Mouse (Mus musculus): ENCODE results near the gene Abi3. TPM values are rescaled to one million over a fixed set of nuclear protein-coding genes. Genes with fewer than 3 reads are reported as not detected.
"Not testable (repeated sequence)": the region's sequence is repeated elsewhere in the genome, so short reads cannot be mapped to it uniquely, and the experiment has no call there.

The Abi3 gene
- polyA plus RNA-seq (2015; fragmentation: Nextera tagmentation; extraction: Ambion mirVana): 17.0 and 17.3 TPM in 2 replicates

DNA sequence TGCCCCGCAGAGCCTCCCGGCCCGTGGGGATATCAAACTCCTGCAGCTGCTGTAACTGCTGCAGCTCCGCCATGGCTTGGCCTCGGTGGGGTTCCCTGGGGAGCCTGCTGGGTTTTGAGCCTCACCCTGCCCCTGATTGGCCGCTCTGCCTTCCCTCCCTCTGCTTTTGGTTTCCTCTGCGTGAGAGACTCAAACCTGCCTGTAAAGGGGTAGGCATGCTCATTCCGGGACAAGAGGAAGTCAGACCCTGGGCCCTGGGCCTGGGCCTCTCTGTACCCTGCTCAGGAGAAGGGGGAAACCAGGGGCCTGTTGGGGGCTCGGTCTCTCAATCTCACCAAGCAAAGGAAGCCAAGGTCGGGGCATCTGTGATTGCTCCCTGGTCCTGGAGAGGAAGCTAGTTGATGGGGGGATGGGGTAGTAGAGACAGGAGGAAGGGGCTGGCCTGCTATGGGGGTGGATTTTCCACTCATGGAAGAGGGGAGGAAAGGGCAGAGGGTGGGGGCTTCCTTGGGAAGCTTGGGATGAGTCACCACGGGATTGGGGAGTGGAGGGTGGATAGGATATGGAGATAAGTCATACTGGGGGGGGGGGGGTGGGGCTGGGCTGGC is at the start of gene Abi3:
Gene Abi3 (minus strand): TSS at position 403 of the 608 bp plus-strand sequence.
- H3K4me2 ChIP-seq: peak within 1 kb of the TSS; percentile 64
- 12% methylated on average over 11 of the region's 11 CpGs for WGBS
- peaks cover 28% of the 10 kb centered on the region for H3K4me1 ChIP-seq
- H3K36me3 ChIP-seq: no peaks in the 10 kb centered on the region
- H3K9ac ChIP-seq: peak within 1 kb of the TSS; percentile 77
- ATAC-seq (ENCODE audit: extremely low read depth, insufficient number of reproducible peaks, low FRiP score, low TSS enrichment): peak; percentile 47; the same call in 1 of the 2 replicates
- peak within 1 kb of the TSS; percentile 85 for H3K27ac ChIP-seq (replicated peaks)
- H3K4me3 ChIP-seq: peak within 1 kb of the TSS; percentile 54
- peaks cover 29% of the 10 kb centered on the region; the same call in 1 of the 2 replicates for H3K27me3 ChIP-seq (replicated peaks)
- H3K9me3 ChIP-seq: no peaks in the 10 kb centered on the region

DNA sequence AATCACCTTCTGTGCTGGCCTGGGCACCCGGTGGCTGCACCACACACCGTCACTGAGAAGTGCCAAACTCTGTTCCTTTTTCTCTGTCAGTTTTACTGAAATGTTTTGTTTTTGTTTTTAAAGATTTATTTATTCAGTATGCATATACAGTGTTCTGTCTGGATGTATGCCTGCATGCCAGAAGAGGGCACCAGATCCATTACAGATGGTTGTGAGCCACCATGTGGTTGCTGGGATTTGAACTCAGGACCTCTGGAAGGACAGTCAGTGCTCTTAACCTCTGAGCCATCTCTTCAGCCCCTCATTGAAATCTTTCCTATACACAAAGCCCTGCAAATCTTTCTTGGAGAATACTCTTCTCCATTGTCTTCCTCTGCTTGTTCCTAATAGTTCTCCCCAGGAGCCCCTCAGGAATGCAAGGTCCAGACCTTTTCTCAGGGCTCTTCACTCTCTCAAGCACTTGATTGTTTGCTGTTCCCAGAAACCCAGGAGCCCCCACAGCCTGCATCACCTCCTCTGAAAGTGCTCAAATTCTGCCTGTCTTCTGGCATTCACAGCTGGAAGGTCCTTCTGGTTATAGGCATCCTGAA is 48.3 kb upstream of the Abi3 start:
- no peak overlapping the region for H3K4me2 ChIP-seq
- ATAC-seq (ENCODE audit: extremely low read depth, insufficient number of reproducible peaks, low FRiP score, low TSS enrichment): no peak
- no peaks in the 10 kb centered on the region for H3K27me3 ChIP-seq (replicated peaks)
- no peaks in the 10 kb centered on the region for H3K36me3 ChIP-seq
- H3K4me1 ChIP-seq: no peaks in the 10 kb centered on the region
- no peak overlapping the region for H3K27ac ChIP-seq (replicated peaks)
- no peak overlapping the region for H3K4me3 ChIP-seq
- 60% methylated on average over 2 of the region's 2 CpGs for WGBS
- H3K9ac ChIP-seq: no peak overlapping the region
- peaks cover 9% of the 10 kb centered on the region; the same call in 1 of the 2 replicates for H3K9me3 ChIP-seq

DNA sequence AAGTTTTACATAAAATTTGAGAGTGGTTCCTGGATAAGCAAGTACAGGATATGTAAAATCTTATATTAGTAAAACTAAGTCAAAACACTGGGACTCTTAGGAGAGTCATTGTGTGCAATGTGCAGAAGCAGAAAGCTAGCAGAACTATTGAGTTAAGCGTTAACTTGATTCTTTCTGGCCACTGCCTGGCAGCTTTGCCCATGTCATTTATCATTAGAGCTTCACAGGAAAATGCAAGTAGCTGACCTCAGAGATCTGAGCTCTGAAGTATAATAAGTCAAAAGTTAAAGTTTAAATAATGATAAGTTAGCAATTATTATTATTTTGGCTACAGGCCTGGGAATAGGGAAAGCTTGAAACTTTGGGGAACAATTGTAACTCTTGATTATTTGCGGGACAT is 37.6 kb upstream of the Abi3 start:
- 69% methylated on average over 2 of the region's 2 CpGs for WGBS
- not testable (repeated sequence) for ATAC-seq (ENCODE audit: extremely low read depth, insufficient number of reproducible peaks, low FRiP score, low TSS enrichment)

DNA sequence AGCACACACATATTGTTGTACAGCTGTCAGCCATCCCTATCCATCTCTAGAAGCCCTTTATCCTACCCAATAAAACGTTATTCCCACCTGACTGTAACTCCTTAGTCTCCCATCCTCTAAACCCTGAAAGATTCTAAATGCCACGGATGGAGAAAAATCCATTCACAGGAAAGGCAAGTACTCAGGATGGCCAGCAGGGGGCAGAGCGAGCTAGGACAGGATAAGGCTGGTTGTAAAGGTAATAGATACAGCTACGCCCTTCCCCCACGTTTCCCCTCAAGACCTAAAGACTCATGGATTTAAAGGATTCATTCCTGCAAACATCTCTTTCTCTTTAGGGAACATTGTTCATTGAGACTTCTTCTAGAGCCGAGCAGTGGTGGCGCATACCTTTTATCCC is 34.0 kb upstream of the Abi3 start:
- Histone ChIP-seq H3K36me3 (no peaks in the 10 kb centered on the region), H3K4me2 (peak overlapping the region; percentile 30; the same call in 1 of the 2 replicates), H3K27me3 (replicated peaks) (peaks cover 9% of the 10 kb centered on the region), H3K4me3 (no peak overlapping the region), H3K27ac (replicated peaks) (no peak overlapping the region), H3K9ac (no peak overlapping the region), H3K4me1 (no peaks in the 10 kb centered on the region), H3K9me3 (no peaks in the 10 kb centered on the region)
- no peak for ATAC-seq (ENCODE audit: extremely low read depth, insufficient number of reproducible peaks, low FRiP score, low TSS enrichment)
- WGBS: 21% methylated on average over 7 of the region's 7 CpGs

More for the DNA sequence above, 37.6 kb upstream of the Abi3 start:
- not testable (repeated sequence) for H3K9me3 ChIP-seq; H3K36me3 ChIP-seq; H3K27ac ChIP-seq (replicated peaks); H3K9ac ChIP-seq; H3K4me1 ChIP-seq; H3K4me3 ChIP-seq; H3K4me2 ChIP-seq
- peaks cover 18% of the 10 kb centered on the region for H3K27me3 ChIP-seq (replicated peaks)

DNA sequence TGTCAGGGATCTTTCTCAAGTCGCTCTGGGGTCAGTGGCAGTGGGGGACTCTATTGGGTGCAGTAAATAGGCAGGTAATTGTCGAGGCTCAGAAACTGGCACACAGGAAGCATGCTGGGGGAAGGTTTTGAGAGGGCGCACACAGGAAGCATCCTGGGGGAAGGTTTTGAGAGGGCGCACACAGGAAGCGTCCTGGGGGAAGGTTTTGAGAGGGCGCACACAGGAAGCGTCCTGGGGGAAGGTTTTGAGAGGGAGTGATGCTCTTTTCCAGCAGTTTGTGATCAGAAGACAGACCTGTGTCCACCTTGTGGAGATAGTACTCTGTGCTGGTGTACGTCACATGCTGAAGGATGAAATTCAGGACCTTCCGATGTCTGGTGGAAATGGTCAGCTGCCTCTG is 33.5 kb upstream of the Abi3 start:
- H3K9me3 ChIP-seq: no peaks in the 10 kb centered on the region
- H3K27ac ChIP-seq (replicated peaks): no peak overlapping the region
- no peaks in the 10 kb centered on the region for H3K36me3 ChIP-seq
- ATAC-seq (ENCODE audit: extremely low read depth, insufficient number of reproducible peaks, low FRiP score, low TSS enrichment): no peak
- no peaks in the 10 kb centered on the region for H3K4me1 ChIP-seq
- H3K27me3 ChIP-seq (replicated peaks): peaks cover 7% of the 10 kb centered on the region; the same call in 1 of the 2 replicates
- peak overlapping the region; percentile 30; the same call in 1 of the 2 replicates for H3K4me2 ChIP-seq
- no peak overlapping the region for H3K9ac ChIP-seq
- H3K4me3 ChIP-seq: no peak overlapping the region
- WGBS: 17% methylated on average over 9 of the region's 9 CpGs

DNA sequence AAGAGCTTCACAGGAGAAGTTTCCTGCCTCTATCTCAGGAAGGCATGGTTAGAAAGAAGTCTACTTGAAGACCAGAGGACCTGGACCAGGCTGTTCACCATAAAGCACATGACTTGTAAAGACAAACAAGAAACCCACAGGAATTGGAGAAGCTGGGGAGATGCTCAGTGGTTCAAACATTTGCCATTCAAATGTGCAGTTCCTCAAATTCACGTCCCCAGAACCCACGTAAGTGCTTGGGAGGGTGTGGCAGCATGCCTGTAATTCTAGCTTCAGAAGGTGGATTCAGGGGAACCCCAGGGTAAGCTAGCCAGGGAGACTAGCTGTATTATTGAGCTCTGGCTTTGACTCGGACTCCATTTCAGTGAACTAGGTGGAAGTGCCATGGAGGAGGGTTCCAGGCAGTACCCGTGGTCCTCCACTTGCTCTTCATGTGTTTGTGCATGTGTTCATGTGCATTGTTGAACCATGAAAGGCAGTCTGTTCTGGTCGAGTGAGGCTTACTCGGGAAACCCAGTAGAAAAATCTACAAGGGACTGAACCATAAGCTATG is 27.7 kb upstream of the Abi3 start:
- no peaks in the 10 kb centered on the region for H3K36me3 ChIP-seq
- no peaks in the 10 kb centered on the region for H3K9me3 ChIP-seq
- ATAC-seq (ENCODE audit: extremely low read depth, insufficient number of reproducible peaks, low FRiP score, low TSS enrichment): no peak
- no peaks in the 10 kb centered on the region for H3K4me1 ChIP-seq
- H3K9ac ChIP-seq: no peak overlapping the region
- no peak overlapping the region for H3K4me3 ChIP-seq
- peaks cover 7% of the 10 kb centered on the region for H3K27me3 ChIP-seq (replicated peaks)
- no peak overlapping the region for H3K4me2 ChIP-seq
- no peak overlapping the region for H3K27ac ChIP-seq (replicated peaks)
- WGBS: 64% methylated on average over 6 of the region's 6 CpGs

DNA sequence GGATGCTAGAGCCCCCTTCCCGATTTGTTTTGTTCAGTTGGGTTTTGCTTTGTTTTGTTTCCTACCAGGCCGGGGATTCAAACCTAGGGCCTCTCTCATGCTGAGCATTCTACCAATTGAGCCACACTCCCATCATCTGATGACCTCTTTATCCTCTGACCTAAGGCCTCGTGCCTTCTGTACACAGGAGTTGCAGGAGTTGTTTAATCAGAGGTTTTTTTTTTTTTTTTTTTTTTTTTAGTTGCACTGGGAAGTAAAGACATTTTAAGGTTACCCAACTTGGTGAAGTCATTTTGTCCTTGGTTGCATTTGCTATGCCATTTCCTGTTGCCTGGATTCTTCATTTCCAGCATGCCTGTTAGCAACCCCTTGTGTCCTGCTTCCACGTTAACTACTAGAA is 27.2 kb upstream of the Abi3 start:
- no peak for ATAC-seq (ENCODE audit: extremely low read depth, insufficient number of reproducible peaks, low FRiP score, low TSS enrichment)
- 65% methylated on average over 4 of the region's 4 CpGs for WGBS
- no peak overlapping the region for H3K4me3 ChIP-seq

DNA sequence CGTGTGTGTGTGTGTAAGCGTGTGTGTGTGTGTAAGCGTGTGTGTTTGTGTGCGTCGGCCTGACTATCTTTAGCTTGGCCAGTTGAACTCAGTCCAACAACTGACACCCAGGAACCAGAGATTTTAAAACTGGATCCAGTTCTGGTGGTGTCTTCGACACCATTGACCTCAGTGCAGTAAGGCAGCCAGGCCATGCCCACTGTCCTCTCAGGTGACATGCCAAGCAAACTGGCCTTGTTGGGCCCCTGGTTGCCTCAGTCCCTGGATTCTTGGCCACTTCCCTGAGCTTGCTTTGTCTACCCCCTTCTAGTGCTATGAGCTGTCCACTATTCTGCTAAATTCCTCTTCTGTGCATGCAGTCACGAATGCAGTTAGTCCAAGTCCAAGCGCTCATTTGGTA is 19.1 kb upstream of the Abi3 start:
- 83% methylated on average over 8 of the region's 8 CpGs for WGBS

More for the DNA sequence above, 27.2 kb upstream of the Abi3 start:
- Histone ChIP-seq H3K4me2 (no peak overlapping the region), H3K9me3 (no peaks in the 10 kb centered on the region), H3K27me3 (replicated peaks) (peaks cover 7% of the 10 kb centered on the region), H3K9ac (no peak overlapping the region), H3K4me1 (no peaks in the 10 kb centered on the region), H3K27ac (replicated peaks) (no peak overlapping the region), H3K36me3 (no peaks in the 10 kb centered on the region)

DNA sequence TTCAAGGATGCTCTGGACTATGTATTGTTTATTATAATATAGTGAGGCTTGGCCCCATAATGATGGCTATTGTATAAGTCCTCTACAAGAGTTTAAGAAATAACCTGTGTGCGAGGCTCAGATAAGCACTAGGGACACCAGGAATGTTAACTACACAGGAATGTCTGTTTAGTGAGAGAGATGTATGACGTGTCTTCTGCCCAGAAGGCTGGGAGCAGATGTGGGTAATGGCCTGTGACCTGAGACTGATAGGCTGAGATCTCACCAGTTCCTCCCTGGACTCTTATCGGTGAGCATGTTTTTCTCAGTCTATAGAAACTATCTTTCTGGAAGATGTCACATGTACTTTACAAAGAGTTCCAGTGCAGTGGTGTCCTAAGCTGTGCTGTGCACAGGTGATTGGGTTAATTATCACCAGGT is 17.8 kb upstream of the Abi3 start:
- peak overlapping the region; percentile 94 for H3K27ac ChIP-seq (replicated peaks)
- H3K9me3 ChIP-seq: no peaks in the 10 kb centered on the region
- 12% methylated on average over 3 of the region's 3 CpGs for WGBS

More for the DNA sequence above, 19.1 kb upstream of the Abi3 start:
- H3K4me1 ChIP-seq: peaks cover 15% of the 10 kb centered on the region
- no peak overlapping the region for H3K27ac ChIP-seq (replicated peaks)
- no peaks in the 10 kb centered on the region for H3K9me3 ChIP-seq
- no peaks in the 10 kb centered on the region for H3K27me3 ChIP-seq (replicated peaks)
- no peak overlapping the region for H3K4me2 ChIP-seq
- no peaks in the 10 kb centered on the region for H3K36me3 ChIP-seq
- H3K4me3 ChIP-seq: no peak overlapping the region
- no peak for ATAC-seq (ENCODE audit: extremely low read depth, insufficient number of reproducible peaks, low FRiP score, low TSS enrichment)
- H3K9ac ChIP-seq: no peak overlapping the region

DNA sequence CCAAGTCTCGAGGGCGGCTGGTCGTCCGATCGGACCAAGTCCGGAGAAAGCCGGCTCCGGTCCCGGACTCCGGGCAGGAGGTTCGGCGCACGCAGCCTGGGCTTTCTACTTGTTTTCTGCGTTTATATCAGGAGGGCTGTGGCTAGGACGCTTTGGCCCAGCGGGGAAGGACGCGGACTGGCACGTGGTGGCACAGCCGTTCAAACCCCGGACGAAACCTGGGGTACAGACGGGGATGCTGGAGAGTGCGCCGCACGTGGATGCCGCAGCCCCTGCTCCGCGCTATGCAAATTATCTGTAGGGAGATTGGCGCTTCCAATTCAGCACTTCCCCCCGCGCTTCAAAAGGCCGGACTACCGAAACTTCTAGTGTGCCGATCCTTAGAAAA is 17.2 kb upstream of the Abi3 start:
- H3K4me2 ChIP-seq: peak overlapping the region; percentile 94
- under 1% methylated on average over 35 of the region's 35 CpGs for WGBS
- no peaks in the 10 kb centered on the region for H3K27me3 ChIP-seq (replicated peaks)
- peak overlapping the region; percentile 69 for H3K4me3 ChIP-seq
- H3K4me1 ChIP-seq: peaks cover 15% of the 10 kb centered on the region
- peak; percentile 47; the same call in 1 of the 2 replicates for ATAC-seq (ENCODE audit: extremely low read depth, insufficient number of reproducible peaks, low FRiP score, low TSS enrichment)
- no peaks in the 10 kb centered on the region for H3K9me3 ChIP-seq
- peak overlapping the region; percentile 87 for H3K9ac ChIP-seq
- H3K27ac ChIP-seq (replicated peaks): peak overlapping the region; percentile 94
- no peaks in the 10 kb centered on the region for H3K36me3 ChIP-seq

More for the DNA sequence above, 17.8 kb upstream of the Abi3 start:
- Histone ChIP-seq H3K4me1 (peaks cover 15% of the 10 kb centered on the region), H3K27me3 (replicated peaks) (no peaks in the 10 kb centered on the region), H3K4me3 (peak overlapping the region; percentile 69), H3K4me2 (peak overlapping the region; percentile 94), H3K36me3 (no peaks in the 10 kb centered on the region), H3K9ac (peak overlapping the region; percentile 87)
- no peak for ATAC-seq (ENCODE audit: extremely low read depth, insufficient number of reproducible peaks, low FRiP score, low TSS enrichment)

DNA sequence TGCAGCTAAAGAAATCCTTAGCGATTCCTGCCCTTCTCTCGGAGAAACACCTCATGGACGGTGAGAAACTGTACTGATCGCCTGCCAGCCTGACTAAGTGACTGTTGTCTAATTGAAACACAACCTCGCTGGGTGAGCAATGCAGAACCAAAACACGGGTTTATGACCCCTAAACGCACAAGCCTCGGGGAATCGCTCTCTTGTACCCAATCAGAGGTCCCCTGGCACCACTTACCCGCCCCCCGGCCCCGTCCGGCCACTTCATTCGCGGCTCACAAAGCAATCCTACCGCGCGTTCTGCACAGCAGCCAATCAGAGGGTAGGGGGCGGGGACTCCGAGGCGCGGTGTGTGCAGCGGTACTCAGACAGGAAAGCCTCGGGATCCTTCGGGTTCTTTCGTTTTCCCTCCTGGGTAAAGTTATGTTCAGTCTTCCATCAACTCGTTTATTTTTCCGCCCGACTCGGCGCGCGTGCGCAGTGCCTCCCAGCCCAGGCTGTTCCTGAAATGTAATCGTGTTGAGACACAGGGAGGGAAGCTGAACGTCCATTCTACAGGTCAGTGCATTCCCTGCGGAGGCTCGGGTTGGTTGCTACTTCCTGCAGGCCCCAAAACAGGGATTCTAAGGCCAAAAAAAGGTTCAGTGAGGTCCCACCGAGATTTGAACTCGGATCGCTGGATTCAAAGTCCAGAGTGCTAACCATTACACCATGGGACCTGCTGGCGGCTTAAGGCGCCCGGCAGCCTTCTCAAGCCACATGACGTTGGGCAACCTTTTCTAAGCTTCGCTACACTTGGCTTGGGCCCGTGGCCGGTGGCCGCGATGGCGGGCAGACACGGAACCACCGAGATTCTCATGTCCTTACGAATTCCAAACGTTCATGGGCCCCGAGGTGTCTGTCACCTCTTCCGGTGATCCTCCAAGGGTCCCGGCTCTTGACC is 16.5 kb upstream of the Abi3 start:
- H3K4me2 ChIP-seq: peak overlapping the region; percentile 94
- no peaks in the 10 kb centered on the region for H3K36me3 ChIP-seq
- H3K27ac ChIP-seq (replicated peaks): peak overlapping the region; percentile 94
- H3K9me3 ChIP-seq: no peaks in the 10 kb centered on the region
- peak overlapping the region; percentile 87 for H3K9ac ChIP-seq
- peak overlapping the region; percentile 69 for H3K4me3 ChIP-seq
- H3K27me3 ChIP-seq (replicated peaks): no peaks in the 10 kb centered on the region
- peaks cover 15% of the 10 kb centered on the region for H3K4me1 ChIP-seq
- WGBS: under 1% methylated on average over 58 of the region's 58 CpGs
- peak; percentile 96 for ATAC-seq (ENCODE audit: extremely low read depth, insufficient number of reproducible peaks, low FRiP score, low TSS enrichment)

All from heart, embryonic 13.5 days (tissue).